Mouse (Mus musculus) erythroid progenitor cell, adult 5-6 weeks (primary cell): ENCODE results near the gene Tmc6. TPM values are rescaled to one million over a fixed set of nuclear protein-coding genes. Genes with fewer than 3 reads are reported as not detected.
A peak's percentile ranks its signal among the peaks of the same experiment; 100 is the strongest.
"Not testable (repeated sequence)": the region's sequence is repeated elsewhere in the genome, so short reads cannot be mapped to it uniquely, and the experiment has no call there.

Source experiments
- ATAC-seq: replicated peaks from 2 replicates; pipeline ENCODE4 v1.8.0; 2016; ENCODE audit warnings: moderate number of reproducible peaks, mild to moderate bottlenecking, moderate TSS enrichment, inconsistent platforms; ENCODE audit not compliant: poor library complexity, low FRiP score, severe bottlenecking
- total RNA-seq, 2 experiments: library from RNA; stranded (forward) in 1 of 2; stranded (reverse) in 1 of 2; fragments of 150-400 nt in 1 of 2; fragments of 186-747, 209-891 nt in 1 of 2; gene quantifications; 2 replicates each; pipeline versions ENCODE4 v1.2.3 to v1.2.4; 2015 to 2017; ENCODE audit warnings: low replicate concordance in 2 of 2

Gene Tmc6
- total RNA-seq (2015; ENCODE audit: low replicate concordance): 478 and 628 TPM in 2 replicates
- total RNA-seq (2017; ENCODE audit: low replicate concordance): 151 and 353 TPM in 2 replicates

GRCm38 (mm10) chr11:117781993-117782704, at the start of gene Tmc6, which contains the start of gene Tmc8:
Gene Tmc6 (minus strand): TSS chr11:117782198.
Gene Tmc8 (plus strand): TSS chr11:117782076.
- peak; percentile 17 for ATAC-seq

- ATAC-seq: peak; percentile 41
Observed at GRCm38 (mm10) chr11:117830401-117830800, 48.4 kb upstream of the Tmc6 start.

DNA sequence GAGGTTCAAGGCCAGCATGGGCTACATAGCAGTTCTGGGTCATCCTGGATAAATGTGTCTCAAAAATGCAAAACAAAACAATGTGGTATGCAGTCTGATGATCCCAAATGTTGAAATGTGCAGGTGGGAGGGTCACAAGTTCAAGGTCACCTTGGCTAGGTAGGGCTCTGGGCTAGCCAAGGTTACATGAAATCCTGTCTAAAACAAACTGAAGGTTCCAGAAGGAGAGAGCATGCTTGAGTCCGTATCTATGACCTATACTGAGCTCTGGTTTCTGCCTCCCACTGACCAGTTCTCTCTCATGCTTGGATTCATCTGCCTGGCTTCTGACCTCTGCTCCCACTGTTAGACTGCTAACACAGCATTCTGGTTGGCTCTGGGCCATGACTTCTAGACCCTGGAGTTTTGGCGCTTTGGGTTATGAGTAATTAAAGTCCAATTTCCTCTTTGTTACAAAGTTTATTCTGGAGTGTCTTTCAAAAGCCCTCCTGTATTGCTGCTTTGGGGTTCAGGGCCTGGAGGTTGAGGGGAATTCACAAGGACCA, 47.7 kb upstream of the Tmc6 start:
- no peak for ATAC-seq

DNA sequence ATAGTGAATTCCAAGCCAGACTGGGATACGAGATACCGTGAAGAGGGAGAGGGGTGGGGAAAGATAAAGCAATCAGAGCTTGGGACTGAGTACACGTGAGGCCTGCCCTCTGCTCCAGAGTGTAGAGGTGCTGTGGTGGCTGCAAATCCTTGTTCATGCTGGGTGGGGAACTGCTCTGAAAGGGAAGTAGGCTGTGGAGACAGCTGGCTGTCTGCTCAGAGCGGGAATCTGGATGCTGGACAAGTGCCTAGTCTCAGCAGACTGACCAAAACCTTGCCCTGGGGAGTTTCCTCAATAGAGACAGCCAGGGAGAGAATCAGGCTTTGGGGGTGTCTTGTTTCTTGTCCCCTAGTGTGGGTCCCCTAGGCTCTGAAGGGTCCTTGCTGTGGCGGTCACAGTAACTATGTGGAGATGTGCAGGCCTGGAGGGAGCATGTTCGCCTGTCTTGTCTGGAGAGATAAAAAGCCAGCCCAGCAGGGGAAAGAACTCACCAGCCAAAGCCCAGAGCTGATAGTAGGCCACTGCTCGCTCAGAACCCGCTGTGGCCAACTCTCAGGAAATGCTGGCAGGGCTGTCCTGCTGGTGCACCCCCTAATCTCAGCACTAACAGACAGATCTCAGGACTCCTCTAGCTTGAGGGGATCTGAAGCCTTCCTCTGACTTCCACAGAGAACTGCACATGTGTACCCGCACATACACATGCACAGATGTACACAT, 47.0 kb upstream of the Tmc6 start:
- peak; percentile 21 for ATAC-seq

GRCm38 (mm10) chr11:117828149-117828887, 46.3 kb upstream of the Tmc6 start:
- ATAC-seq: 0 out of 2 replicates have a peak, but pooled peaks have one; percentile 17

DNA sequence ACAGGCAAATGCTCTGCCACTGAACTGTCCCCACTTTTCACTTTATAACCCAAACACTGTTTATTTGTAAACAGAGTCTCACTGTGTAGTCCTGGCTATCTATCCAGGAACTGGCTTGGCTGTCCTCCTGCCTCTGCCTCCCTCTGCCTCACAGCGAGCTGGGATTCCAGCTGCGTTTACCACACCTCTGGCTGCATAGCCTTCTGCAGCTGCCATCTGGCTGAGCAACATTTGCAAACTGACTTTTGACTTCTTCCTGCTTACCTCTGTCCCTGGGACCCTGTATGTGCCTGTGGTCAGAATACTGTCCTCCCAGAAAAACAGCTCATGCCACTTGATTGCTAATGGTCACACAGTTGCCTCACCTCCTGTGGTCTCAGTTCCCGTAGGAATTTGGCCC, 45.4 kb upstream of the Tmc6 start:
- no peak for ATAC-seq

DNA sequence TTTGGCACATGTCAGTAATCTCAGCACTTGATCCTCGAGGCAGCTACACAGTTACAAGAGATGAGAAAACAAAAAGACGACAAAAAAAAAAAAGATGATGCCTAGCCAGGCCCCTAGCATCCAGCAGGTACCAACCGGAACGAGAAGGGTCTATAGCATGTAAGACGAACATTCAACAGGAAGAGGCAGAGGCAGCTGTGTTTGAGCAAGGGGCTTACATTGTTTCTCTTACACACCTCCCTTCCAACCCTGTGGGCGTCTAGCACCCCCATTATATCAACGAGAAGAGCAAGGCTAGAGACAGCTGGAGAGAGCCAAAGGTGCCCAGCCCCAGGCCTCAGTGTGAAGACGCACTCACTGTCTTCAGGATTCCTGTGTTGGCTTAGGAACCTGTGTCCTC, 44.9 kb upstream of the Tmc6 start:
- no peak for ATAC-seq

DNA sequence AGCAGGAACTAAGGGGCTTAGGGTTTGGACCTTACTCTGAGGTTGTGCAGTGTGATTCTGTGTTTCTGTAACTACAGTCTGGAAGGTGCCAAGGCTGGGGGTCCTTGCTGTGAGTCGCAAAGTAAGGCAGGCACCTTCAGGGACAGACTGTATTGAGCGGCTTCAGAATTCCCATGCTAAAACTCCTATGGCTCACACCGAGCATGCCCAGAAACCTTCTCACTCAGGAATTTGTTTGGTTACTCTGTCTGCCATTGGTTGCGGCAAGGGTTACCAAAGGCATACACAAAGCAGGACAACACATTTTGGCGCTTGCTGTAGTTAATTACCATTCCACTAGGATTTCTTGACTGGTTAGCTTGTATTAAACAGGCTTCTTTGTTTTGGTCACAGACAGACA, 44.2 kb upstream of the Tmc6 start:
- no peak for ATAC-seq

- peak; percentile 54 for ATAC-seq
Observed at GRCm38 (mm10) chr11:117825333-117826101, 43.5 kb upstream of the Tmc6 start, which contains the start of the genes Afmid and Tk1. Gene Afmid (plus strand): TSS chr11:117825924. Gene Tk1 (minus strand): TSS chr11:117826092.

DNA sequence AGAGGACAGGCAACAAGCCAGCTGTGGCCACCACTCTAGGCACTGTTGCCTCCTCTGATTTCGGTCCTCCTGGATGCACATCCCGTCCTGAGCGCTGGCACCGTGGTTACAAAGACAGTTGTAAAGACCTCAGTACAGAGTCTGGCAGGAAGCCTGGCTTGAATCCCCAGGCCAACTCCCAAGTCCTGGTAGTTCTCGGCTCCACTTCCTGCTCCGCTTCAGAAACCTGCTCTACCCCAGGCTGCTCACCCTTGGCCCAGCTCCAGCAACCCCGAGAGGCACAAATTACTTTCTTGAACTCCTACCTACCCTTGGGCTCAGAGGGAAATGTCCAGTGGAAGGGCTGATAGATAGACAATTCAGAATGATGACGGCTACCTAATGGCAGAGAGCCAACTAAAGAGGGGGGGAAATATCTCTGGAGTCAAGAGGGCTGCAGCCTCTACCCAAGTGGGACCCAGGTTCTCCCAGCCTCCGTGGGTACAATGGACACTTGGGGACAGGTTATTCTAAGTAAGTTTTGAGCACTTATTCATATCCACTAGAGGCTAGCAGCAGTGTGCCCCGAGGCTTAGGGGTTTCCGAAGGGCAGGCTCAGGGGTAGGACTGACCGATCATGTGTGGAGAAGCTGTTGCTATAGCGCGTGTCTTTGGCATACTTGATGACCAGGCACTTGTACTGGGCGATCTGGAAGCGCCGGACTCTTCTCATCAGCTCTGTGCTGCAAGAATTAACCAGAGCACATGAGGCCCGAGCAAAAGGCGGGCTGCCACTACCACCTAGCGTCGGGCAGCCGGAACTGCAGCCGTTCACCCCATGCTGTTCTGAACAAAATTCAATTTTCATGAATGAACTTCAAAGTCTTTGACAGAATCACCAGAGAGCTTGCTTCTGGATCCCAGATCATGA, 42.3 kb upstream of the Tmc6 start:
- peak; percentile 43 for ATAC-seq

- ATAC-seq: no peak
Observed at GRCm38 (mm10) chr11:117823411-117823810, 41.4 kb upstream of the Tmc6 start.

DNA sequence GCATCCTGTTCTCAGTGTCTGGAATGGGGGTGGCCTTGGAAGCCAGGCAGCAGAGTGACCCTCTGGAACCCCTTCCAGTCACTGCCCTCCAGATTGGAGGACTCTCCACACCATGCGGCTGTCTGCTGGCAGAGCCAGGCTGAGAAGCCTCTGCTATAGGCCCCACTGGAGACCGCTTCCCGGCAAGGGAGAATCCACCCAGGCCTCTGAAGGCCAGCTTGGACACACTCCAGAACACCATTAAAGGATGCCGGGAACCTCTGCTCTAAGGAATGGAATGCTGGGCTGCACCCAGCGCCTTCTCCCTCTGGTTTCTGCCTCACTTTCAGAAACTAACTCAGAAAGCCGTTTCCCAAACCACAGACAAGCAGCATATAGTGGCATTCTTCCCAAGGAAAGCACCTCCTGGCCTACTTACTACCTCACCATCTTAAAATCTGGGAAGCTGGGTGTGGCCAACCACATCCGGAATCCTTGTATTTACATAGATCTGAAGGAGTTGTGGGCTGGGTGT, 40.8 kb upstream of the Tmc6 start:
- ATAC-seq: no peak

- ATAC-seq: no peak
Observed at GRCm38 (mm10) chr11:117821868-117822267, 39.9 kb upstream of the Tmc6 start.

DNA sequence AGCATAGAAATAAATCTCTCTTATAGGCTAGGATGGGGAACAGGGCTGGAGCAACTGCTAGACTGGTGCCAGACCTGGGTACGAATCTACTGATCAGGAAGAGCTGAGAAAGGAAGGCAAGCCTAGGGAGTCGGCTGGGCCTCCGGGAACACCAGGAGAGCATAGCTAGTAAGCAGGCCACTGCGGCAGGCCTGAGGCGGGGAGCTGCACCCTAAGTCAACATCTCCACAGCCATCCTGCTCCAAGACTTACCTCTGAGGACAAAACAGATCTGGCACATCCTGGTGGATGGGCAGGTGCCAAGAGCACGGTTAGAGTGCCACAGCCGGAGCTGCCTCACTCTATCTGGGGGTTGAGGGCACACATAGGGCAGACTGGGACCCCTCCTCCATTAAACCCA, 38.2 kb upstream of the Tmc6 start:
- ATAC-seq: no peak

DNA sequence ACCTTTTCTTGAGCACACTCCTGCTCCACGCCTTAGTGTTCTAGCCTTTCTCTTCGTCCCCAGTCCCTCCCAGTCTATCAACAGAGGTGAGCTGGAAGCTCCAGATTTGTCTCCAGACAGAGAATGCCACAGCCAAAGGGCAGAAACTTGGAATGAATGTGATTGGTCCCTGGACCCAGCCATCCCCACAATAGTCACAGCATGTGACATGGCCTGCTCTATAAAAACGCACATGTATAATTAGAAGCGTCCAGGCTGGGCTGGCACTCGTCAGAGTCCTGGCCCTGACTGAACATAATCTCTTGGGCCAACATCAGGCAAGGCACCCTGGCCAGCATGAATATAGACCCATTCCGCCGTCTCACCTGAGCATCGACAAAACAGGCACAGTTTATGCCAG, 37.1 kb upstream of the Tmc6 start:
- ATAC-seq: no peak

GRCm38 (mm10) chr11:117816389-117816996, 34.5 kb upstream of the Tmc6 start:
- ATAC-seq: no peak

- not testable (repeated sequence) for ATAC-seq
Observed at GRCm38 (mm10) chr11:117815850-117816249, 33.9 kb upstream of the Tmc6 start.
